Mouse (Mus musculus) adrenal gland, postnatal 10 days (tissue): ENCODE results near the gene Zdhhc1. TPM values are rescaled to one million over a fixed set of nuclear protein-coding genes. Genes with fewer than 3 reads are reported as not detected.

Experiments
- total RNA-seq, 2 experiments: library from RNA; stranded (reverse); gene quantifications; 2 replicates each; pipeline ENCODE4 v1.2.3; 2021

Gene Zdhhc1
- total RNA-seq, 2 experiments from 2014 or later = 15.1 to 18.4 TPM

Other genes with a start within 250 kb of the Zdhhc1 start
- 1 to 10 TPM; 7.7 to 7.9 TPM for gene B3gnt9, start 241.7 kb downstream of the Zdhhc1 start, total RNA-seq
- 10 to 100 TPM; 12.9 to 13.3 TPM for gene Tradd, start 232.3 kb downstream of the Zdhhc1 start, total RNA-seq
- 1 to 10 TPM; 3.2 to 3.6 TPM for gene Fbxl8, start 232.3 kb downstream of the Zdhhc1 start, total RNA-seq
- 1 to 10 TPM in 1 of 2 experiments, under 1 TPM in 1; 0.84 to 1.4 TPM for gene Hsf4, start 227.1 kb downstream of the Zdhhc1 start, total RNA-seq
- 10 to 100 TPM in 1 of 2 experiments, 1 to 10 TPM in 1; 9.4 to 13.1 TPM for gene Nol3, start 220.8 kb downstream of the Zdhhc1 start, total RNA-seq
- gene 4931428F04Rik, start 207.0 kb downstream of the Zdhhc1 start, total RNA-seq = 1 to 10 TPM; 4.8 to 6.9 TPM
- 10 to 100 TPM; 14.2 to 22.8 TPM for gene Exoc3l, start 200.8 kb downstream of the Zdhhc1 start, total RNA-seq
- 10 to 100 TPM; 36.3 to 41.6 TPM for gene E2f4, start 199.2 kb downstream of the Zdhhc1 start, total RNA-seq
- gene Elmo3, start 191.3 kb downstream of the Zdhhc1 start, total RNA-seq = 1 to 10 TPM; 6.1 to 6.2 TPM
- 1 to 10 TPM; 5.9 to 7.9 TPM for gene Lrrc29, start 170.6 kb downstream of the Zdhhc1 start, total RNA-seq
- 10 to 100 TPM; 43.7 to 45.4 TPM for gene Tmem208, start 170.5 kb downstream of the Zdhhc1 start, total RNA-seq
- 10 to 100 TPM; 11.9 to 16.5 TPM for gene Fhod1, start 148.9 kb downstream of the Zdhhc1 start, total RNA-seq
- 1 to 10 TPM; 1.5 to 2.6 TPM for gene Slc9a5, start 148.1 kb downstream of the Zdhhc1 start, total RNA-seq
- under 1 TPM; 0.36 to 0.51 TPM for gene Plekhg4, start 123.6 kb downstream of the Zdhhc1 start, total RNA-seq
- gene Kctd19, start 83.4 kb downstream of the Zdhhc1 start, total RNA-seq = under 1 TPM; 0.15 to 0.33 TPM
- gene Lrrc36, start 83.3 kb downstream of the Zdhhc1 start, total RNA-seq = 1 to 10 TPM; 3.3 to 3.8 TPM
- gene Tppp3, start 25.4 kb downstream of the Zdhhc1 start, total RNA-seq = 100 to 1,000 TPM in 1 of 2 experiments, 10 to 100 TPM in 1; 67.9 to 106 TPM
- gene Hsd11b2, start 21.9 kb upstream of the Zdhhc1 start, total RNA-seq = 1 to 10 TPM; 1.9 to 2.5 TPM
- gene Atp6v0d1, start 69.1 kb upstream of the Zdhhc1 start, total RNA-seq = 10 to 100 TPM; 92.8 to 94.0 TPM
- 10 to 100 TPM; 30.4 to 34.5 TPM for gene Ripor1, start 108.4 kb upstream of the Zdhhc1 start, total RNA-seq
- 10 to 100 TPM; 53.0 to 62.3 TPM for gene Ctcf, start 139.7 kb upstream of the Zdhhc1 start, total RNA-seq
- gene Agrp, start 140.5 kb upstream of the Zdhhc1 start, total RNA-seq = 1 to 10 TPM in 1 of 2 experiments, under 1 TPM in 1; 0.97 to 1.3 TPM
- 1 to 10 TPM; 3.6 to 4.5 TPM for gene Carmil2, start 189.4 kb upstream of the Zdhhc1 start, total RNA-seq
- gene Acd, start 204.2 kb upstream of the Zdhhc1 start, total RNA-seq = 10 to 100 TPM; 27.9 to 28.2 TPM
- gene Pard6a, start 204.2 kb upstream of the Zdhhc1 start, total RNA-seq = 10 to 100 TPM in 1 of 2 experiments, 1 to 10 TPM in 1; 9.1 to 12.6 TPM
- gene 4933405L10Rik, start 210.8 kb upstream of the Zdhhc1 start, total RNA-seq = not detected
- 1 to 10 TPM; 3.9 to 7.5 TPM for gene Enkd1, start 211.3 kb upstream of the Zdhhc1 start, total RNA-seq